Mouse (Mus musculus) bone marrow macrophage, adult 2 months (primary cell): ENCODE results near the gene Esyt3.

ENCODE experiments used
- CTCF ChIP-seq: IDR thresholded peaks from 2 replicates; pipeline ENCODE4 v1.5.1; 2012; ENCODE audit warnings: low read depth, mild to moderate bottlenecking, low read length, moderate library complexity
- POLR2A ChIP-seq: IDR thresholded peaks from 2 replicates; pipeline ENCODE4 v1.6.1; 2012; ENCODE audit warnings: mild to moderate bottlenecking, low read depth, low read length, borderline replicate concordance

DNA sequence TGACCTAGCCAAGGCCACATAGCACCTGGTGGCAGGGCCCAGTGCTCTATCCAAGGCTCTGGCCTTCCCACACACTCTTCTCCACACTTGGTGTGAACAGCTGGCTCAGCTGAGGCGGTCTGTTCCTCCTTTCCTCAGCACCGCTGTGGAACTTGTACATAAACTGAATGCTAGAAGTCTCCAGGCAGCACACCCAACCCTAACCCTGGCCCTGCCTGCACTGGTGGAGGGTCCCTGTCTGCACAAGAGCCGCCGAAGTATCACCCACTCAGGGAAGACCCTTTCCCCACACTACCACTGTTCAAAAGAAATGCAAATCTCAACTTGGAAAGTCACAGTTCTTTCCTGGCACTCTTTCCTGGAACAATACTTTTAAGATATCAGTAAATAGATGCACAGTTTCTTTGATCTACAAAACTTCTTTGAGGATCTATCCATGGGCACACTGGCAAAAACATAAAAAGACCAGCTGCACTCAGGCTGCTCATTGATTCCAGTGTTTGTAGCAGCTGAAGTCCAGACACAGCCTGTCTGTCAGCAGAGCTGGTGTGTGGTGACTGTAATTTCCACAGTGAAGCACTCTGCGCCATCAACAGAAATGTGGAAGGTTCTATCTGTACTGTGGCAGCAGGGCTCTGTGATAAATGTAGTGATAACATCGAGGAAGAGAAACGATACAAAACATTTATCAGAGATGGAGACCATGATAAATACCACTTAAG is 33.0 kb downstream of the Esyt3 start:
- TF ChIP-seq CTCF (no peak), POLR2A (no peak)
